Mouse (Mus musculus) brown adipose tissue, adult 24 weeks (tissue): ENCODE results near the gene Sdhaf1. TPM values are rescaled to one million over a fixed set of nuclear protein-coding genes. Genes with fewer than 3 reads are reported as not detected.

Source experiments
- H3K27ac ChIP-seq: fragments of 200-500 bp; replicated peaks from 2 replicates; pipeline ENCODE4 v1.5.1; 2012; ENCODE audit warnings: low read depth, mild to moderate bottlenecking, low read length
- H3K4me1 ChIP-seq: fragments of 200-500 bp; 2 replicates; pipeline ENCODE4 v1.6.1; 2012; ENCODE audit warnings: low read length, mixed read lengths; ENCODE audit not compliant: control insufficient read depth, insufficient read depth, insufficient read length
- H3K4me3 ChIP-seq: fragments of 200-500 bp; 2 replicates; pipeline ENCODE4 v1.5.1; 2012; ENCODE audit warnings: low read depth, mild to moderate bottlenecking, low read length, moderate library complexity; ENCODE audit not compliant: insufficient read depth
- polyA plus RNA-seq: library from polyadenylated mRNA; stranded (reverse); fragments of >200 nt; gene quantifications from 2 replicates; pipeline ENCODE4 v1.2.4, GENCODE M21; 2012; ENCODE audit not compliant: missing spikeins, insufficient read depth, insufficient read length

The Sdhaf1 gene
- polyA plus RNA-seq, 1 experiment: 22.7 TPM

DNA sequence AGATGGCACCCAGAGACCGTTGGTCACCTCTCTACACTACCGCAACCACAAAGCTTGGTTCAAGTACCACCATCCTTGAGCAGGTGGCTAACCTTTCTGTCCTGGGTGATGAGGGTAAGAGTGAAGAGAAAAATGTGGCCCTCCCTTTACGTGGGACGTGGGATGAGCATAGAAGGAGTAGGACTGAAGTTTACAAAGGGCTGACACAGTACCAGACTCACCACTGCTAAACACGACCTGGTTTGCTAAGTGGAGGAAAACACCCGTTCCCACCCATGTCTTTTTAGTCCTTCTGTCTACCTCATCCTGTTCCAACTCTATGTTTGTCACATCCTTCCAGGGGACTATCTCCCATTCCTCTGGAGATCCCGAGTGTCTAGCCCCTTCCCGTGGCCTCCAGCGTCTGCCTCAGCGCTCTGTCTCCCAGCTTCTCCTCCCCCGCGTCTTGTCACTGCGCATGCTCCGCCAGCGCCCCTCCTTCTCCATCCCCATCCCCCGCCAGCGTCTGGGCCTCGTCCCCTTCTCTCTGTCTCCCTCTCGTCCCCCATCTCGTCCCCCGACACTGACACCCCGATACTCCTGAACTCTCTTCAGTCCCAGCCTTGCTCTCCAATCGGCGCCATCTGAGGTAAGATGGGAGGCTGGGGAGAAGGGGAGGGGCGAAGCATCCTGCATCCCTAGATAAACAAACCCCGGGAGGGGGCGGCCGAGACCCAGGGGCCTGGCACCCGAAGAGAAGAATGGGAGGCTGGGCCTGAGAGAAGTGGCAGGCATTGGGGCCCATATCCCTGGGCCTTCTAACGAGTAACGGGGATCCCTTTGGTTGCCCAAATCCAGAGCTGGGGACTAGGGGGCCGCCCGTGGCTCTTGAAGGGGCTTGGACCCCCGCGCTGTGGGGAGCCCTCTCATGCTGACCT lies 32.2 kb downstream of the Sdhaf1 start, which contains the start of gene Clip3:
Gene Clip3, plus strand, starts transcription at position 514 of the 917 bp plus-strand sequence.
- peaks cover 9% of the 10 kb centered on the region for H3K4me1 ChIP-seq
- no peak within 1 kb of the TSS for H3K27ac ChIP-seq
- peak within 1 kb of the TSS; percentile 56 for H3K4me3 ChIP-seq

DNA sequence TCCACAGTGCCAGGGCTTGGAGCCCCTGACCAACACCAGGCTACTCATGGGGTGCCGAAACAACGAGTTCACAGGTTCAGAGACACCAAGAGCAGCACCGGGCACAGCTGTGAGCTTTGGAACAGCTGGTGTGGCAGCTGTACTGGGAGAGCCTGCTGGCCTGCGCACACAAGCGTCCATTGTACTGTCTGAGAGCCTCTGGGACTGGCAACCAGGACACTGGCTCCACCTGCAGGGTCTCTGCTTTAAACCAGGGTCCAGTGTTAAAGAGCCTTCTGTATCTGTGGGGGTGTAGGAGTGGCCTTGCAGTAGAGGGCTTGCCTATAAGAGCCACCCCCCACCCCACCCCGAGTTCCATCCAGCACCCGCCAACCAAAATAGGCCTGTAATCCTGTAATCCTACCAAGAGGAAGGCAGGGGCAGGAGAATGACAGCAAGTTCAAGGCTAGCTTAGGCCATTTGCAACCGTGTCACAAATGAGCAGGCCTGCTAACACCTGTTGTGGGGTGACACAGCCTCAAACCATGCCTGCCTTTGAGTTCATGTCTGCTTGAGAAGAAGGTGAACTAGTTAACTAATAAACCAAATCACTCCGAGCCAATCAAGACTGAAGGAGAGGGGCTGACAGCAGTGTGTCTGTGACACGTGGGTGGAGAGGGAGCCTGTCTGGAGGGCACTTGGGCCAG lies 33.8 kb downstream of the Sdhaf1 start:
- no peak overlapping the region for H3K27ac ChIP-seq
- H3K4me1 ChIP-seq: peaks cover 7% of the 10 kb centered on the region
- H3K4me3 ChIP-seq: no peak overlapping the region

DNA sequence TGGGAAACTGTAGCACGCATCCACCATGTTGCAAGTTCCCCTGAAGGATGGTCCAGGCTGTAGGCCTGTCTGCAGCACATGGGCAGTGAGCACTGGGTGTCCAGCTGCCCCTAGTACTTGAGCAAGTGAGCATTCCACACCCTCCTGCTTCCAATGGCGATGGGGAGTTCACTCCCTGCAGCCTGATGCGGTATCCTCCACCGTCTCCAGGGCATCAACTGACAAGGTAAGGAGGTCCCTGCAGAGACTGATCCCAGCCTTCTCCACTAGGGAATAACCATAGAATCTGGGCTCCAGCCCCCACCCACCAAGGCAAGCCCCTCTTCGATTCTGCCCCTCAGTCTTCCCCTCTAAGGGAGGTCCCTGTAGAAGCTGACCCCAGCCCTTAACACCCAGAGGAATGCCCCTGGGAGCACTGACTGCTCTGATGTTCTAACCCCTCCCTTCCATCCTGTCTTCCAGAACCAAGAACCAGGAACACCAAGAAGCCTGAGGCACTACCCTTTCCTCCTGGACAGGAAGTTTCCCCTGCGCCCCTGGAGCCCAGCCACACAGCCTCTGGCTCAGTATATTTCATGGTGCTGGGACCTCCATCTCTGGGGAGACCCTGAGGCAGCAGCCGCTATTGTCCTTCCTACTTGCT lies 34.5 kb downstream of the Sdhaf1 start:
- H3K4me1 ChIP-seq: peaks cover 4% of the 10 kb centered on the region; the same call in 1 of the 2 replicates
- H3K4me3 ChIP-seq: no peak overlapping the region
- H3K27ac ChIP-seq: no peak overlapping the region

DNA sequence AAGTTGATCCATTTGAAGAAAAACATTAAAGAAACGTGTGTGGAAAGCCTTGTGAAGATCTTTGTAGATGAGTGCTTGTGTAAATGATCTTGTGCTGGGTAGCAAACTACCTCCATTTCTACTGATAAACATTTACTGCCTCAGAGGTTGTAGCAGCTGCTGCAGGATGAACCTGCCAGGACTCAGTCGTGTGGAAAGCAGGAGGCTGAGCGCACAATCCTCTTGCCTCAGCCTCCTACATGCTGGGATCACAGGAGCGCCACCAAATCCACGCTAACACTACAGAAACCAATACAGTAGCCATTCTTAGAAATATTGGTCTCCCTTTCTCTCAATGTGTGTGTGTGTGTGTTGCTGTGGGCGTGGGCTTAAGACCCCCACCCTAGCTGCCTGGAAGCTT lies 35.6 kb downstream of the Sdhaf1 start:
- H3K4me3 ChIP-seq: no peak overlapping the region
- H3K4me1 ChIP-seq: no peaks in the 10 kb centered on the region
- no peak overlapping the region for H3K27ac ChIP-seq

DNA sequence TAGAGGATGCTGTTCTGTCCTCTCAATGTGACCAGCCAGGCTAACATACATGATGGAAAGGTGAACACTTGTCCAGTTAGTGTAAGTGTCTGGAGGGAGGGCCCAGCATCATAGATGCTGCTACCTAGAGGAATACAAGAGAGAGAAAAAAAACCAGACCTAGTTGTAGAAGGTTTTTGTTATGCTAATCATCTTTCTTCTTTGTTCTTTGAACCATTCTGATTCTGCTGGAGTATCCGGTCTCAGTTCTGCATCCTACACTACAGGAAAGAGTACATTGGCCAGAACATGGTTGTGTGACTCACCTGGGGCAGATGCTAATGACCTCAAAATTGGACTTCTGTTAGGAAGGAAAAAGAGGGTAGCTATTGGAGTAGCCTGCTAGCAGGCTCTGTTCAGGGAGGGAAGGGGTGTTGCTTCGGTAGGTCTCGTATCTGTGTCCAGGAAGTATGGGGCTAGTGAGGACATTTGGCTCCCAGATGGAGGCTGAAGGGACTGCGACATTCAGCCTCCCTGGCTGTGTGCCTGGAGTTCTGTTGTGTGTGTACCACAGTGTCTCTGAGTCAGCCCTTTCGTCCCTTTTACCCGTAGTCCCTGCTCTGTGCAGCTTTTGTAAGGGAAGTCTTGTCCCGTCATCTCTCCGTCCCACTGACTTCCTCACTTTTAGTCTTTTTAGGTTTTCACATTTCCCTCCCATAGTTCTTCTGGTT lies 36.8 kb downstream of the Sdhaf1 start:
- Histone ChIP-seq H3K27ac (no peak overlapping the region), H3K4me3 (no peak overlapping the region), H3K4me1 (no peaks in the 10 kb centered on the region)

DNA sequence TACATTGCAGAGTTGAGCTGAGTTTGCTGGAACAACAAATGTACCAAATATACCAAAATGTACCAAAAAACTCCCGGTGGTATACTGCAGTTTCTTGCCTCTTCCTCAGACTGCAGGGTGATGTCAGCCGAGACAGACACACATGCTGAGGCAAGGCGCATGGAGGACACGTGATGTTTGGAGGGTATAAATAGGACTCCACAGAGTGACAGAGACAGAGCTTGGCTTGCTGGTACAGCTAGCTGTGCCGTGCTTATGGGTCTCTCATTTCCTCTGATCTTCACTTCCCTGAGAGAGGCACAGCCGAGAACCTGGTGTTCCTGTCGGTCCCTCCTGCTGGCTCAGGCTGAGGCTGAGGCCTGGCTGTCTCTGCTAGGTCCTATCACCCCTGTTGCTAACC lies 41.0 kb downstream of the Sdhaf1 start:
- H3K4me3 ChIP-seq: no peak overlapping the region
- H3K27ac ChIP-seq: no peak overlapping the region
- no peaks in the 10 kb centered on the region for H3K4me1 ChIP-seq

DNA sequence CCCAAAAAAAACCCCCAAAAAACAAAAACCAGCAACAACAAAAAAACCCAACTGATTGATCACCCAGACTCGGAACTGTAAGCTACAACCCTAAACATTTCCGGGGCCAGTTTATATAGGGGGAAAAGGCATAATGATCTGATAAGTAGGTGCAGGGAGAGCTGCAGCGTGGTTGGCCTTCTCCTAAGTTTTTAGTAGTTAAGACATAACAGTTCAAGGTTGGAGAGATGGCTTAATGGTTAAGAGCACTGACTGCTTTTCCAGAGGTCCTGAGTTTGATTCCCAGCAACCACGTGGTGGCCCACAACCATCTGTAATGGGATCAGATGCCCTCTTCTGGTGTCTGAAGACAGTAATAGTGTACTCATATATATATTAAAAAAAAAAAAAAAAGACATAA lies 42.2 kb downstream of the Sdhaf1 start:
- Histone ChIP-seq H3K27ac (no peak overlapping the region), H3K4me1 (no peaks in the 10 kb centered on the region), H3K4me3 (no peak overlapping the region)

DNA sequence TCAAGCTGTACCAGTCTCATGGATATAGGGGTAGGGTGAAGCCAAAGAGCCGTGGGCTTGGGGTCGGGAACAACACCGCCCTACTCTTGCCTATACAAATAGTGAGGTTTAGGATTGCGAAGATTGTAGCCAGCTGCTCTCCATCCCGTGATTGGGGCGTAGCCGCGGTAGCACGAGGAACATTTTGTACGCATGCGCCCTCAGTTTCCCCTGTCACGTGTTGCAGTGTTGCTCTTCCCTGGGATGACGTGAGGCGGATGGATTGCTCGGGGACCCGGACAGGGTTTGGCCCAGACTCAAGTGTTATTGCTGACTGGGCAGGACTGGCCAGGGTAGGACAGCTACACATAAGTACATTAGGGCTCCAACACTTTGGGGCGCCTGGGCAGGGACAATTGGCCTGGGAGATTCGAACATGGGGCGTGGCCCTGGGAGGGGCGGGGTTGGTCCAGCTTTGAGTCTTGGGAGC lies 43.0 kb downstream of the Sdhaf1 start:
- no peaks in the 10 kb centered on the region for H3K4me1 ChIP-seq
- H3K4me3 ChIP-seq: peak overlapping the region; percentile 69
- peak overlapping the region; percentile 96 for H3K27ac ChIP-seq

DNA sequence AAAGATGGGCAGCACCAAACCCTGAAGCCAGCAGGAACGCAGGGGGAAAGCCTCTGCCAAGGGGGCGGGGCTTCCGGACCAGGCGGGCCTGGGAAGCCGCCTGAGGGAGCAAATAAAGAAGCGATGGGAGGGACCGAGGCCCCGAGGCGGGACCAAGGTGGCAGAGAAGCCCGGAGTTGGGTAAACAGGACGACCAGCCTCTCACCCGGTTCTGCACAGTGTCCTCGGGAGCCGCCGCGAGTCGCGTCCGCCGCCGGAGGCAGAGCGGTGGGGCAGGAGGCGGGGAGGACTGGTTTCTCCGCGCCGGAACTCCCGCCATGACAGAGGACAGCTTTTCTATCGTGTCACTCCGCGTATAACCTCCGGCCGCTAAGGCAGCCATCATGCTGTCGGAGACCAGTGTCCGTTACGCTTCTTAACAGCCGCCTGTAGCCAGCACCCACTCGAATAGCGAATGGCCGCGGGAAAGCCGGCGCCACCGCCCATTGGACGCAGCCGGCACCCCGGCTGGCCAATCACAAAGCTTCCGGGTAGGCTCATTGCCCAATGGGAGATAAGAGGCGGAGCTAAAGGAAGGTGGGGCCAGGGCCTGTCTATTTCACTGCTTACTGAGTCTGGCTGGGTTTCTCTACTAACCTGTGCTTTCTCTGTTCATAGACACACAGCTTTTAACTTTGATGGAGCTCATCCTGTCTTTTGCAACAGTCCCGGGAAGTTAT lies 43.6 kb downstream of the Sdhaf1 start, which contains the start of the genes Thap8 and Wdr62:
Gene Thap8, plus strand, starts transcription at position 144 of the 719 bp plus-strand sequence.
Gene Wdr62, minus strand, starts transcription at position 469 of the 719 bp plus-strand sequence.
- Histone ChIP-seq H3K4me1 (no peaks in the 10 kb centered on the region), H3K27ac (peak within 1 kb of the TSS; percentile 96)

DNA sequence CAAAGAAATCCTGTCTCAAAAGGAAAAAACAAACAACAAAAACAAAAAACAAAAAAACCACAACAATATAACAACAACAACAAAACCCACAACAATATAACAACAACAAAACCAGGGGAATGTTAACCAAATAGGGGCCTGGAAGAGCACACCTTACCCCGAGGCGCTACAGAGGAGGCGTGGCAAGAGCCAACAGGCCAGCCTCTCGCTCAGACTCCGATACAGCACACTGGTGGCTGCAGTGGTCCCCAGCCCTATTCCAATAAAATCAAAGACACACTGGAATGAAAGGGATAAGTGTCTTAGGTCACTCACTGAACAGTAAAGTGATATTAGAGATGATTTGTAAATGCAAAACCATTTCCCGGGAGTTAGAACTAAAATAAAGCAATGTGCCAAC lies 44.2 kb downstream of the Sdhaf1 start:
- peak overlapping the region; percentile 77 for H3K4me3 ChIP-seq
- peak overlapping the region; percentile 41; the same call in 1 of the 2 replicates for H3K27ac ChIP-seq
- no peaks in the 10 kb centered on the region for H3K4me1 ChIP-seq

More for the DNA sequence above, 43.6 kb downstream of the Sdhaf1 start, which contains the start of the genes Thap8 and Wdr62:
- H3K4me3 ChIP-seq: peak within 1 kb of the TSS; percentile 77

DNA sequence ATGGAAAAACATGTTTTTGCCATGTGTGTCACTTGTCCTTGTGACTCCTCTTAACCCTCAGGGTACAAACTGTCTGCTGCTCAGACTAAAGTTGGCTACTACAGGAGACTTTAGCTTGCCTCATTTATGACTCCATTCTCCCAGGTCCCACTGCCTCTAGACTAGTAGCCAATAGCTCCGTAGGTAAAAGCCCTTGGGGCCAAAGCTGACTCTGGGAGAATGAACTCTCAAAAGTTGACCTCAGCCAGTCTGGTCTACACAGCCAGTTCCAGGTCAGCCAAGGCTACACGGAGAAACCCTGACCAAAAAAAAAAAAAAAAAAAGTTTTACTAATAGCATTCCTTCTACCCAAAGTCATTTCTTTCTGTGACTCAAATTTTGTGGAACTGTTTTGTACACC lies 44.8 kb downstream of the Sdhaf1 start:
- H3K27ac ChIP-seq: peak overlapping the region; percentile 41; the same call in 1 of the 2 replicates
- no peaks in the 10 kb centered on the region for H3K4me1 ChIP-seq
- H3K4me3 ChIP-seq: no peak overlapping the region

DNA sequence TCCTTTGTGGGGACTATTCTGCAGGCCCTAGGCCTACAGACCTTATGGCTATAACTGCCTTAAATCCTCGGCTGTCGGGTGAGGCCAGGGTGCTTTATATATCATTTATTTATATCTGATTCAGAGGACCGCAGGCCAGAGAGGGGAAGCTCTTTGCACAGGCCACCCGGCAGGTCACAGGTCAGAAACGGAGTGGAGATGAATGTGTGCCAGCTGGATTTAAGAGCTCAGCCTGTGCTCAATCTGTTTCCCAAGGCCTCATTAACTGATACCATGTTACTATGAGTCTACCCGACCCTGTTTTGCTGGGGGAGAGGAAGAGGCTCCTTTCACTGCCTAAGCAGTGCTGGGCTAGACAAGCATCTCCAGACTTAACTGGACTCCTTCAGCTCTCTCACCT lies 49.3 kb downstream of the Sdhaf1 start:
- H3K4me3 ChIP-seq: no peak overlapping the region
- H3K27ac ChIP-seq: no peak overlapping the region
- no peaks in the 10 kb centered on the region for H3K4me1 ChIP-seq
